Mouse (Mus musculus) heart, postnatal 0 days (tissue): ENCODE measurements around the gene N4bp2l2.

ENCODE experiments used
- CTCF ChIP-seq: IDR thresholded peaks from 2 replicates; pipeline ENCODE4 v1.5.1; 2016; ENCODE audit warnings: antibody characterized with exemption, control low read depth, low read depth
- EP300 ChIP-seq: IDR thresholded peaks from 2 replicates; pipeline ENCODE4 v1.6.1; 2016; ENCODE audit warnings: antibody characterized with exemption, low read depth

- TF ChIP-seq CTCF: no peak
- TF ChIP-seq EP300: no peak
Observed at GRCm38 (mm10) chr5:150607631-150608030, 58.4 kb downstream of the N4bp2l2 start.
